Mouse (Mus musculus) lung, postnatal 10 days (tissue): ENCODE measurements at regions not wholly inside any gene's neighbourhood (a gene's known extent, or its start where the extent isn't known, plus 50 kb on each side); places are given as distances from the start of the nearest gene placed in this dataset.

Source experiments
- DNase-seq: peaks from one replicate; pipeline ENCODE4 v3.0.0; 2021

- no peak for DNase-seq
These were observed 122.6 kb upstream of the Id2 start for GRCm38 (mm10) chr12:25219546-25219945.

DNA sequence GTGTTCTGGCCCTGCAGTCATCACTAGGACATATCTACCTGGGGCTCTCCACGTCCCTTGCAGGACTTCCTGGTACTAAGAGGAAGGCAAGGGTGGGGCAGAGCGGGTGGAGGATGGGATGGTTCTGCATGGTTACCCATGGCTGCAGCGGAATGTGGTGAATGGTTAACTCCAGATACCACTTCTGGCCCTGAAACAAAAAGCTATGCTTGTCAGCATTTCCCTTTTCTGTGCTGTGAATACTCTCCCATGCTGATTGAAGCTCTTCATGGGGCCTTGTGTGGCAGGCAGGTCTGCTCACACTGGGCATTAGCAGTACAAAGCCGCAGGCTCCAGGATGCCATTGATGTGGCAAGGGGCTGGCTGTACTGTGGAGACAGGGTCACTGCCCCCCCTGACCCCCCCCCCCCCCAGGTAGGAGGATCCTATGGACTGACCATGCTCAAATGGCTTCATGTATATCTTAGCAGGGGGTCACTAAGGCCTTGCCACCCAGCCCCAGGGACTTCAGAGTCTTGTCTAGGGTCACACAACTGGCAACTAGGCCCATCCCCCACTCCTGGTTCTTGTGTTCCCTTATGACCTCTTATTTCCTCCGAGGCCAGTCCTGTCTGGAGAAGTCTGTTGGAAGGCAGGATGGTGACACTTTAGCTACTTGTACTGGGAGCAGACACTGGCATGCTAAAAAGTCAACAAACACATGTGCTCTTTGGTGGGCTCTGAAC is 120.0 kb upstream of the Id2 start:
- DNase-seq, result peak; percentile 51

GRCm38 (mm10) chr12:25215266-25215665 is 118.3 kb upstream of the Id2 start:
- peak; percentile 69 for DNase-seq

- DNase-seq, result no peak
These were observed 117.0 kb upstream of the Id2 start for GRCm38 (mm10) chr12:25213782-25214478.

GRCm38 (mm10) chr12:25211331-25211730 is 114.4 kb upstream of the Id2 start:
- DNase-seq, result no peak

- DNase-seq, result no peak
These were observed 113.7 kb upstream of the Id2 start for GRCm38 (mm10) chr12:25210597-25210996.

GRCm38 (mm10) chr12:25209333-25209728 is 112.4 kb upstream of the Id2 start:
- DNase-seq, result peak; percentile 77

DNA sequence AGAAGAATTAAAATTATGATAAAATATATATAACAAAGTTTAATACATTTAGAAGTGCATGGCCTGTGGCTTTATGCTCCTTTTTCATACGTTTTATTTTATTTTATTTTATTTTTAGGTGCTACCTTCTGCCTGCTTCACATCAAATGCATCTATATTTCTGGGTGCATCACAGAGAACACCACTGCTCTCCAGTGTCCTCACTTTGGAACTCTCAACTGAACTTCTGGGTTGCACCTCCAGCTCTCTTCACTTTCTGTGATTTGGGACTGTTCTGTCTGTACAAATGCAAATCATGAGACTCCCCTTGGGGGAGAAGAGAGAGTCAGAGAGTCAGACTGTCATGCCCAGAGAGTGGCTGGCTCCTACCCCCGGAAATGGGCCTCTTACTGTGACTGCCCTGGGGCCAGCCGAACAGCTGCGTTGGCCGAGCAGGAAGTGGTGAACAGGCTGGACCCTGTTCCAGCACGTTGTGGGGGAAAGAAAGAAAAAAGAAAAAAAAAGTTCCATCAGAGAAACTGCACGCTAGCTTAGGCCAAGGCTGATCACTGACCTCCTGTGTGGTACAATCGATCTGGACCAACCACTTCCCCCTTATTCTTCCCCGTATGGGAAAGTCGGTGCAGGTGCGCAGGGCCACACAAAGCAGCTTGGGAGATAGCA is 111.9 kb upstream of the Id2 start:
- DNase-seq, result peak; percentile 56

DNA sequence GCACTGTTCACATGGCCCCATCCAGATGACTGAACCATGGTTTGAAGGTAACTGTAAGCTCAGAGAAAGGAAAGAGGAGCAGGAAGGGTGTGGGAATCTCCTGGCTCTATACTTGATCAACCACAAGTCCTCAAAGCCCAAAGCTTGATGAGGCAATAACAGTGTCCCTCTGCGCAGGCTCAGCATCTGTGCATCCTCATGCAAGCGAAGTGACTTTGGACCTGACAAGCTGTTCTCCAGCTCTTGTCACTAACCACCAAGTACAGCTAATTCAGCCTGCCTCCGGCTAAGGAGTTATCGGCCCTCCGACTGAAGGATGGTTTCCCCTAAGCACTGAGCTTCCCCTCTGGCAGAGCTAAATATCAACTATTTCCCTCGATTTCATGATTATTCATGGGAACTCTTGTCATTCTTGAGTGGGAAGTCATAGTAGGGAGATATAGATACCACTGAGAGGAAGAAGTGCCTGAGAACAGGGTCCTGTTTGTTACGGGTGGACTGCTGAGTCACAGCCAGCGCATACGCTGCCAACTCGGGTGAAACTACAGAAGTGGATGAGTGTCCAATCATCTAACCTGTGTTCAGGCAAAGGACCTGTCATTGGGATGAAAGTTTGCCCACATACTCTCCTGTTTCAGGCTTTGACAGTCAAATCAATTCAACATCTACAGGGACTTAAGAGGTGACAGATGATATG is 106.6 kb upstream of the Id2 start:
- DNase-seq, result no peak

DNA sequence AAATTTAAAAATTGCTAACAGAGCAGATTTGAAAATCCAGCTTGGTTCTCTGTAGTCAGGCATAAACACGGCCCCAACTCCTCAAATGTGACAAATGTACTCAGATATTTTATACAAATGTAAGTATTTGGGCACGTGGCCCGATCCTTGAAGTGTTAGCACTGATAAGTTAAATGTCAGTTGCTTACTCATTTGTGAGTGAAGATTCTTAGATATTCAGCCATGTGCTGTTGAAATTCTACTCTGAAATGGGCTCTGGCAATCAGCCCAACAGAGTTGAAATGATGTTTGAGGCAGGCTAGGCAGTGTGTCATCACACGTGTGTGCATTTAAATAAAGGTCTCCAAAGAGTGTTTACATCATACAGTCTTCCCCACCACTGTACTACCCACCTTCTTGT is 103.2 kb upstream of the Id2 start:
- no peak for DNase-seq

DNA sequence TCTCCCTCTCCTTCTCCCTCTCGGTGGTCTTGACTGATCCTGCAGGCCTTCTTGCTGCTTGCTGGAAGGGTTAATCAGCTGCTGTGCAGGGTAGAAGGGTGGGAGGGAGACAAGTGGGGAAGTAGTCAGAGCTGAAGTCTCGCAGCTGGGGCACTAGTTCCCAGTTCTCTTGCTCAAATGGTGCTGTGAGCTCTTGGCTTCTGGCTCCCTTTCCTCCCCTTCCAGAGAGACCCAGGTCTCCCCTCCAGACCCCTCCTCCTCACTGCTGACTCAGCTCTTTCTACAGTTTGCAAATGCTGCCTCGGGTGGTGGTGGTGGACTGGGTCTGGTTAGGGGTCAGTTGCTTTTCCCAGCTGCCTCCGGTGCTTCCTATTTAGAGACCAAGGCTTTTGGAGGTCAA is 100.8 kb upstream of the Id2 start:
- DNase-seq, result peak; percentile 37

GRCm38 (mm10) chr12:25196022-25196421 is 99.1 kb upstream of the Id2 start:
- no peak for DNase-seq

DNA sequence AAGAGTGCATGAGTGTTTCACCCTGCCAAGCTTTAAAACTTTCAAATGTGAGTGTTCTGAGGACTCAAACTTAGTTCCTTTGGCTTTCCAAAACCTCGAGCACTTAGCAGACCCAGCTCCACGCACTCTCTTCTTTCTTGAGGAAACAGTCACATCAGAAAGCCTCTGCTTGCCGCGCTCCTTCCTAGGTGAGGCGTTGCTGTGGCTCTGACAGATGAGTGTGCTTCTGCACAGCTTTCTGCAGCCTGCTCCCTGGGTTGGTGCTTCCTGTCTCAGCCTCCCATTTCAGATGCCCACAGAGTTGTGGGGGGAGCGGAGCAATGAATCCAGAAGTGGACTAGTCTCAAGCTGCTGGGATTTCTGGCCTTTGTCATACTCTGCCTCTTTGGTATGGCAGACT is 95.3 kb upstream of the Id2 start:
- DNase-seq, result no peak

DNA sequence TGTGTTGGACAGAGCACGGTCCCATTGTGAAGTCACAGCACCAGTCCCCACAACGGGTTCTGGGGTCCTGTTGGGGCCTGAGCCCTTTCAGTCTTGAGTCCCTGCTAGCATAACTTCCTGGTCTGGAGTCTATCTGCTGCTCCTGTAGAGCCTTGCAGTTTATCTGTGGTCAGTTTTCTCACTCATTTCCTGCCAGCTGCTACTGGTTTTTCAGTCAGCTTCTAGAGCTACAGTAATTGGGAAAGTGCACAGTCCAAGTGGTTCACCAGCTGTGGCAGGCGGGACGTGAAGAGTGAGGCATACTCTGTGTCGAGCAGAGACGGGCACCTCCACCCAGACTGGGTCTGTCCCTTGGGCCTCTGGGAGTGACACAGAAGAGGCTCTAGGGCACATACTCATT is 93.4 kb upstream of the Id2 start:
- DNase-seq, result peak; percentile 34

DNA sequence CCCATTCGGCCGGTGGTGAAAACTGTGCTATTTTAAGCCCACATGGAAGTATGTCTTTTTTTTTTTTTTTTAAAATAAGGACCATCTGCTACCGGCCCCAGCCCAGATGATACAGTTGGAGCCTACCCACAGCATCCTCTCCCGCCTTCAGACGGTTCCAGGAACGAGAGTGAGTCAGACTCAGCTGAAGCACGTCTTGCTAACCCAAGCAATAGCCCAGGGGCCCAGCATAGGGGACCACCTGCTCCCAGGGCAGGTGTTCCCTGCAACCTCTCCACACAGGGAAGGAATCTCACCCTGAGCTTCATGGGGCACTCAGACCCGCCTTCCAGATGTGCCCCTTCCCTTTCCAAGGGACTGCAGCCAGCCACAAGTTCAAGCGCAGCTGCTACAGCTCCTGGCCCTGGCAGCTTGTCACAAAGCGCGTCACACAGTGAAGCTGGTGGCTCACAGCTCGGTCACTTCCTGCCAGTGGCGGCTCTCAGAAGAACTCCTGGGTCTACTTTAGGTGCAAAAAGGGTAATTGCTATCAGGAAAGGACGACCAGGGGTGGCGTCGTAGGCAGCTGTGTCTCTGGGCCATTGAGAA is 92.3 kb upstream of the Id2 start:
- no peak for DNase-seq

DNA sequence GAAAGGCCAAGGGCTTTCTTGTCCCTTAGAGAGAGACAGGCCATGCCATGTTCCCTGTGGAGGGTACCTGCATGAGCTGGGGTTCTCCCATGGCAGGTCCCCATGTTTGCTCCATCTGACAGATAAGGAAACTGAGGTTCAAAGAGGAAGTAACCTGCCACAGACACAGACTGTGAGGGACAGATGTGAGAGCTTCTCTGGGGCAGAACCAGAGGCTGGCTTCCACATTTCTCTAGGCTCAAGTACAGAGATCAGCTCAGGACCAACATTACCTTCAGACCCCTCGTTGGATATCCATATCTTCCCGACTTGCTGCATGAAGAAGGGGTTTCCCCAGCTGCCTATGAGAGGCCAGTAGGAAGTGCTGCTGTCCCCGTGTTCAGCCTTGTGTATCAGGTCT is 91.6 kb upstream of the Id2 start:
- DNase-seq, result no peak

DNA sequence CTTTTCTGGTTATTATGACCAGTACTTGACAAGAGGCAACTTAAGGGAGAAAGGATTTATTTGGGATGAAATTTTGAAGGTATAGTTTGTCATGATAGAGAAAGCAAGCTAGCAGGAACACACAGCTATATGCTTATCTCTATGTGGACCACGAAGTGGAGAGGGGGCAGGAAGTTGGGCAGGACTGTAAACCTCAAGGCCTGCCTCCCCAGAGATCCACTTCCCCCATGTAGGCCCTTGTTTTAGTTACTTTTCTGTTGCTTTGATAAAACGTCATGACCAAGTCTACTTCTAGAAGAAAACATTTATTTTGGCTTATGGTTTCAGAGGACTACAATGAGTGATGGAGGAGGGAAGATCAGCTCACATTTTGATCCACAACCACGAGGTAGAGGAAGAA is 90.3 kb upstream of the Id2 start:
- no peak for DNase-seq

GRCm38 (mm10) chr12:25182680-25183079 is 85.7 kb upstream of the Id2 start:
- DNase-seq, result no peak

DNA sequence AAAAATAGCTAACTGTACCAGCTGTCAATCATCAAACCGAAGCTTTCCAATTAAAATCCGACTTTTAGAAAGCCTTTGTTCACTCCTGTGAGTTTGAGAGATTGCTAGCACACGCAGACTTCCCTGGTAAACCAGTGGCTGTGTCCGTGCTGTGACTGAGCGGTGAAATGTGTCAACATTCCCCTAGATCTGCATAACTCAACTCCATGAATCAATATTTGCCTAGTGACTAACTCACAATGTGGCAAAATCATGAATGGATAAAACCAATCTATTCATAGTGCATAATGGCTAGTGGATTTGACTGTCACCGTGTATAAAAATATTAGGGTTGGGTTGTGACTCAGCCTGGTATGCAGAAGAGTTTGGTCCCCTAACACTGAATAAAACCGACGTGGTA is 84.4 kb upstream of the Id2 start:
- no peak for DNase-seq

DNA sequence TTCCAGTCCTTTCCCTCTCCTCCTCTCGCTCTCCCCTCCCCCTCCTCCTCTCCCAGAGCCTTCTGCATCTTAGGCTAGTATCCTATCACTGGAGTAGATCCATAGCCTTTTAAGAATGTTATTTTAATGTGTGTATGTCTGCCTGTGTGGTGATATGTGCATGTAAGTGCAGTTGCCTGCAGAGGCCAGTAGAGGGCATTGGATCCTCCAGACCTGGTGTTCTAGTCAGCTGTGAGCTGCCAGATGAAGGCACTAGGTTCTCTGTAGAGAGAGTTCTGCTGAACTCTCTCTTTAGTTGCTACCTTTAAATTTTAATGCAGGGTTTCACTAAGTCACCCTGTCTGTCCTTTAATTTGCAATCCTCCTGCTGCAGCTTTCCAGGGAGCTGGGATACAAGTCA is 83.9 kb upstream of the Id2 start:
- no peak for DNase-seq

- no peak for DNase-seq
These were observed 83.3 kb upstream of the Id2 start for GRCm38 (mm10) chr12:25180289-25180688.

- DNase-seq, result no peak
These were observed 81.7 kb upstream of the Id2 start for GRCm38 (mm10) chr12:25178491-25179115.

DNA sequence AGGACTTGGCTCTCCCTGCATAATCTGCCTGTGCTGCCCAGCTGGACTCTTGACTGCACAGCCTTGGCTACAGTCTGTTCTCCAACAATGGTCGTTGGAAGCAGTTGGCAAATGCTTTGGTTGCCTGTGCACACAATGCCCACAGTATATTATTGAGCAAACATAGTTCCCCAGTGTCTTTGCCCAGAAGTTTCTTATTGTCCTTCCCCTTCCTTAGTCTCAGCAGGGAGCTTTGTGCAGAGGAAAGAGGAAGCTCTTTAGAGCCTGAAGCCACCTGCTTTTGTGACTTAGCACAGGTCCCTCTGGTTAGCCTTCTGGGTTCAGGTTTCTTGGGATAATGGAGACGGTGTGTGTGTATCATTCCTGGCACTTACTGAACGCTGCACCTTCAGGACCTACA is 80.9 kb upstream of the Id2 start:
- DNase-seq, result no peak
